Mouse (Mus musculus) leukemia stem cell, adult 10-12 weeks (primary cell): ENCODE results near the gene Efcab9. TPM values are rescaled to one million over a fixed set of nuclear protein-coding genes. Genes with fewer than 3 reads are reported as not detected.

Experiments used
- polyA plus RNA-seq: library from polyadenylated mRNA; stranded (reverse); fragments of >175 nt; gene quantifications from 2 replicates; pipeline ENCODE4 v1.2.3, GENCODE M21; 2012; ENCODE audit warnings: low replicate concordance

Efcab9 gene
- polyA plus RNA-seq = not detected in 2 replicates

GRCm38 (mm10) chr11:32531871-32532764, at the start of gene Efcab9:
Efcab9 (minus strand) TSS chr11:32532081.

GRCm38 (mm10) chr11:32532765-32533481, 1.0 kb upstream of the Efcab9 start, which contains the start of gene Stk10:
Stk10 (plus strand) TSS chr11:32533305.

Other genes with a start within 250 kb of the Efcab9 start
- 52,749 and 137,215 TPM in 2 replicates for gene Hba-a1, start 248.6 kb downstream of the Efcab9 start, polyA plus RNA-seq
- gene Hbq1b, start 245.1 kb downstream of the Efcab9 start, polyA plus RNA-seq = 2.8 and 4.7 TPM in 2 replicates
- 23,584 and 73,933 TPM in 2 replicates for gene Hba-a2, start 235.6 kb downstream of the Efcab9 start, polyA plus RNA-seq
- gene Hbq1a, start 232.0 kb downstream of the Efcab9 start, polyA plus RNA-seq = not detected in 2 replicates
- gene Sh3pxd2b, start 184.3 kb downstream of the Efcab9 start, polyA plus RNA-seq = 0.36 and 0.38 TPM in 2 replicates
- 0.48 and 1.4 TPM in 2 replicates for gene Ubtd2, start 76.7 kb downstream of the Efcab9 start, polyA plus RNA-seq
- 20.1 and 24.3 TPM in 2 replicates for gene Stk10, start 1.2 kb upstream of the Efcab9 start, polyA plus RNA-seq
- 11.9 and 17.5 TPM in 2 replicates for gene Fbxw11, start 110.6 kb upstream of the Efcab9 start, polyA plus RNA-seq